Mouse (Mus musculus): Measurements from ENCODE around the gene Itgb5. TPM values are rescaled to one million over a fixed set of nuclear protein-coding genes. Genes with fewer than 3 reads are reported as not detected.

Itgb5 gene
- total RNA-seq, 2 experiments from 2014 or later: 106 to 114 TPM

- no peak for DNase-seq
Measured at GRCm38 (mm10) chr16:33908239-33908638, 78.8 kb downstream of the Itgb5 start.

DNA sequence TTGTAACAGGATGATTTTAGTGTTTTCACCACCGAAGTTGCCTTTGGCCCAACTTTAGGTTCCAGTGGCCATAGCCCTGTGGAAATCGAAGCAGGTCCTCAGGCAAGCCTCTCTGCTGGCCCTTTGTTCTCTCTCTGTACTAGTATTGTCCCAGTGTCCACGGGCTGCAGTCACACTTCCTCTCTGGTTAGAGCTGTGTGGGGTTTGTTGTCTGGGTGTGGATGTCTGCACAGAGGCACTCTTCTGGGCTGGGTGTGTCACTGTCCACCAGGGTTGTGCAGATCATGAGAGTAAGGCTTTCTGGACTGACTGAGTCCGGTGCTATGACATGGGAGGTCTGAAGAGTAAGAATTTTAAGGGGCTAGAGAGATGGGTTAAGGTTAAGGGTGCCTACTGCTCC, 85.5 kb downstream of the Itgb5 start:
- DNase-seq: no peak

GRCm38 (mm10) chr16:33916473-33917251, 87.2 kb downstream of the Itgb5 start:
- peak; percentile 93 for DNase-seq

DNA sequence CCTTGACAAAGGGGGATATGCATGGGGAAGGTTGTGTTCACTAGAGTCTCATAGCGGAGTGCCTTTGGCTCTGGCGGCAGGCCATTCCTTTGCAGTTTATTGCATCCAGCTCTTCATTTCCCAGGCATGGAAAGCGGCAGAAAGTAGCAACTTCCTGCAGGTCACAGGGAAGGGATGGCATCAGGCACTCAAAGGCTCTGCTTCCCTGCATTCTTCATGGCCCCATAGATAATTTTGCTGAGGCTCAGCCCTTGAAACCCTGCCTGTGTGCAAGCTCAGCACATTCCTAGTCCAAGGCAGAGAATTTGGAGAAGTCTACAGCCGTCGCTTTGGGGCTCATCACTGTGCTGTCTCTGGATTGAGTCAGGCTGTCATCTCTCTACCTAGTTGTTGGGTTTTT, 87.9 kb downstream of the Itgb5 start:
- no peak for DNase-seq

DNA sequence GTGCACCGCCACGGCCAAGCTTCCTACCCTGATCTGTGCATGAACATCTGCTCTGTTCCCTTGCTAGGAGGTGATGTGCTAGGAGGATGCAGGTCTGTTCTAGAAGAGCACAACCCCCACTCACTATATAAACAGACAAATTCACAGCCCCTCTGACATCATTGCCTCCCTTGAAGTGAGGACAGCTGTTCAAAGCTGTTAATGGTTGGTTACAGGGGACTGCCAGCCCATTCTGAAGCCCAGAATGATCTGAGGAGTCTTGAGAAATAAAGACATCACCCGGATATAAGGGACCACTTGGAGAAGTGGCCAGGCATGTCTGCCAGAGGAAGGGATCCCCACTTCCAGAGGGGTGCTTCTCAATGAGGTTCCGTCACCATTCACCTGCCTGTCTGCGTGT, 88.5 kb downstream of the Itgb5 start:
- no peak for DNase-seq

DNA sequence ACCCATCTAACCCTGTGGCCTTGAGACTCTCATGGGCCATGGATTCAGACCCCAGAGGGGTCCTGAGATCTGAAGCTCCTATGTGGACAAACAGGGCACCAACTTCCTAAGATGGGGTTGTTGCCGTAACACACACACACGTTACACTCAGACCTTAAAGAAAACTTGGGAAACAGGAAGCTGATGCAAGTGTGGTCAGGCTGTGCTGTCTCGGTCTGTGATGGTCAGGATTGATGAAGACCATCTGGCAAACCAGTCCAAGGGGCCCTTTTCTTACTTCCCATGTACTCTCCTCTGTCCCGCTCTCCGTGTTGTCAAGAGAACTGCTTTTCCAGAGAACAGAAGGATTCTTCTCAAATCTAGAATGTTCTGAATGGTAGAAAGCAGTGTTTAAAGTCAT, 92.0 kb downstream of the Itgb5 start:
- DNase-seq: no peak

DNA sequence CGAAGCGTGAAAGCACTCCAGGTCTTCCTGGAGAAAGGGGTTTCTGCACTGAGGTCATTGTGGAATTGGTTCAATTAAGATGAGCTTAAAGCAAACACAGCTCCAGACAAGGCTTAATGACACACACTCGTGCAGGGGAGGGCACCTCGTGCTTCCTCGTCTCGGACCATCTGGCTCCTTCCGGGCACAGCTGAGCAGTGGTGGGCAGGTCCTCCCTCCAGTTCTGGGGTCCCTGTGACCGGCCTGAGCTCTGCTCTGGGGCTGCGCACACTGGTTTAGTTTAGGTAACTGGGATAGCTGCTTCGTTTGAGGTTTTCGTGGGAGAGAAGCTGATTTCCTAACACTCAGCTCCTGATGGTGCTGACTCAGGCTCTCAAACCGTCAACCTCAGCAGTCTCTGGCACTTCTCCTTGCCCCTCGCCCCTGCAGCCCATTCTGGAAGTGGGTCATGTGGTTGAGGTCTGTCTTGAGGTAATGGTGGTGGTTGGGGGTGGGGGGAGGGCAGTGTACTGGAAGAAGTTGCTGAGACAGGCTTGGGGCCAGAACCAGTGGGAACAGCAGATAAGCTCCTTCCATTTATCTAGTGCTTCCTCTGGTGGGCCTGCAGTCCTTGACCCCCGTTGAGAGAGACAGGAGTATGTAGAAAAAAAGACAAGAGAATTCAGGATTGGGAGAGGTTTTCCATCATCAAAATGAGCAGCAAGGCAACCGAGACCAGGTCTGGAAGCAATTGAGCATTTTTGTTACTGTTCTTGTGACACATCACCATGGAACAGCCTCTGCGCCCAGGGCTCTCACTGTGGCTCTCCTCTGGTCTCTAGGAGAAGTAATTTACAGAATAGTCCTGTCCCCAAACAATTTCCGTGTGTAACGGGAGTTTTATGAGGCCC, 92.9 kb downstream of the Itgb5 start:
- DNase-seq: no peak

GRCm38 (mm10) chr16:33923001-33923316, 93.5 kb downstream of the Itgb5 start:
- DNase-seq: no peak

- no peak for DNase-seq
Measured at GRCm38 (mm10) chr16:33923758-33924157, 94.3 kb downstream of the Itgb5 start.

DNA sequence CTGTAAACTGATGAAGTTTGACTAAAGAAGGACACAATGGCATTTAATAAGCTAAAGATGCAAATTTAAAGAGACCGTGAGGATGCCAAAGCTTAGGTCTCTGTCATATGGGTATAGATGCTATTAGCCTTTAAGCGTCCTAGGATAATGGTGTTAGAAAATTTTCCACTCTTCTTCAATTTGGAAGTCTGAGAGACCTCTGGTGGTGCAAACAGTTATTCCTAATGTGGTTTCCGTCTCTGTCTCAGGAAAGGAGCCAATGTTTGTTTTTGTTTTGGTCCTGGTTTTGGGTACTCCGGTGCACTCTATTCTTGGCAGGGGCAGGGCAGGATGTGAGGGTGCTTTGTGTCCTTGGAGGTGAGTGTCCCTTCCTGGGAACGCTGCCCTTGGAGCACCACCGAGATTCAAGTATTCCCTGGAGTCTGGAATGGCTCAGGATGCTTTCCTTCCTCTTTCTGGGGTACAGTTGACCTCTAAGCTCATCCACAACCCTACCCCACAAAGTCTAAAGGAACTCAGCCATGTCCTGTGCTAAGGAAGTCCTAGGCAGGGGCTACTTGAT, 97.9 kb downstream of the Itgb5 start:
- DNase-seq: no peak

- DNase-seq: peak; percentile 79
Measured at GRCm38 (mm10) chr16:33928788-33929462, 99.5 kb downstream of the Itgb5 start.

DNA sequence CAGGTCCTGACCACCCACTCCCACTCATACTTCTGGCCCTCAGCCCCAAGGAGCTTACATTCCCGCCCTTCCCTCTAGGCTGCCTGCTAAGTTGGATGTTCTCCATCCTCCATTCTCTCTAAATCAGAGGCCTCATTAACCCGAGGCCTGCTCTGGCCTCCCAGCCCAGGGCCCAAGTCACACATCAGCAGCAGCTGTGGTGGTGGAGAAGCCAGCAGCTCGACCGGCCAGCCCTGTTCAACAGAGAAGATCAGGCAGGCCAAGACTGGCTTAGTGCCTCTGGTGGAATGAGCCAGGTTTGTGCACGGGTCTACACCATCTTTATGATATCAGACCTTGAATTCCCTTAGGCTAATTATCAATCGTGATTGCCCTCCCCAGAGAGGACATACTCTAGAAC, 101.3 kb downstream of the Itgb5 start:
- DNase-seq: no peak

DNA sequence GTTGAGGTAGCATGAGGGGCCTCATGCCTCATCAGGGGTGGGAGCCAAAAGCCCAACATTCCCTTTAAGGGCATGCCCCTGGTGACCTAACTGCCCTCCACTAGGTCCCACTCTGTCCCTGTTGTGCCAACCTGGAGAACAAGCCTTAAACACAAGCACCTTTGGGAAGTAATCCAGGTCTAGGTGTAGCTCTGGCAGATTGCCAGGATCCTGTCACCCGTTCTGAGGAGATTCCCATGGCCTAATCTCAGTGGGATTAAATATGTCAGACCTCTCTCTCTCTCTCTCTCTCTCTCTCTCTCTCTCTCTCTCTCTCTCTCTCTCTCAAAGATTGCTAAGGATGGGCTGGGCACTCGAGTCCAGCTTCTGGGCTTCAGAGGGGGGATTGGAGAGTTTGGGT, 102.2 kb downstream of the Itgb5 start:
- DNase-seq: no peak

- DNase-seq: no peak
Measured at GRCm38 (mm10) chr16:33932126-33932525, 102.7 kb downstream of the Itgb5 start.

GRCm38 (mm10) chr16:33933411-33933810, 103.9 kb downstream of the Itgb5 start:
- no peak for DNase-seq

DNA sequence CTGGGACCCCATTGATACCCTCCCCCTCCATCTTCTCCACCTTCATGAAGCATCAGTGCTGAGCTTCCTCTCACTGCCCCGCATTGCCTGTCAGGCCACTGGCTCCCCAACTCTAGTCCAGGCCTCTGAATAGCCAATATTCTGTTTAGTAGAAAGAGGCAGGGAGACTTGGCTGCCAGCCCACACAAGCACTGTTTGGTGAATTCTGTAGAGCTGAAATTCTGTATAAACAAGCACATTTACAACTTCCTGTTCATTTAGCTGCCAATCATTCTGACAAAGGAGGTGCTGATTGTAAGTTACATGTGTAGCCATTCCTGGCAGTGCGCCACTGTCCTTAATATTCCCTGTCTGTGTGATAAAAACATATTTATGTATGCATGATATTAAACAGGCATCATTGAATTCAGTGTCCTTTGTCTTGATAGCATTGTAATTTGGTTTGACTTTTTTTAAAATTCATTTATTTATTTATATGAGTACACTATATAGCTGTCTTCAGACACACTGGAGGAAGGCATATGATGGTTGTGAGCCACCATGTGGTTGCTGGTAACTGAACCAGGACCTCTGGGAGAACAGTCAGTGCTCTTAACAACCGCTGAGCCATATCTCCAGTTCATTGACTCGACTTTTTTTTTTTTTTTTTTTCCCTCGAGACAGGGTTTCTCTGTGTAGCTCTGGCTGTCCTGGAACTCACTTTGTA, 105.4 kb downstream of the Itgb5 start:
- DNase-seq: no peak

GRCm38 (mm10) chr16:33935407-33935785, 105.9 kb downstream of the Itgb5 start:
- DNase-seq: no peak

DNA sequence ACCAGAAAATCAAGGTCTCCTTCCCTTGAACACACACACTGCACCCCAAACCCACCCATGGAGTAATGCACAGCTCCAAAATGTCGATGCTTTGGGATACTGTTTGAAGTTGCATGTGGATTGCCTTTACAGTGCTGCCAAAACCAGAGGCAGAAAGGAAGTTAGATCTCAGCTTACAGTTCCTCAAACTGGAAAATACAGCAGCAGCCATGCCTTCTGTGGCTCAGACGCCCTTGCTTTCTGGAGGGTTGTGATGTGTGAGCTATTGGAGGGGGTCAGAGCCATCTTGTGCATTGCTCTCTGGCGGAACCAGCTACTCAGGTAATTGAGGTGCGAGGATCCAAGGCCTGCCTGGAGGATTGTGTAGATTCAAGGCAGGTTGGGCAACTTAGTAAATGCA, 107.4 kb downstream of the Itgb5 start:
- DNase-seq: no peak

GRCm38 (mm10) chr16:33937567-33937966, 108.1 kb downstream of the Itgb5 start:
- peak; percentile 81 for DNase-seq

- DNase-seq: no peak
Measured at GRCm38 (mm10) chr16:33938311-33939132, 109.1 kb downstream of the Itgb5 start.

DNA sequence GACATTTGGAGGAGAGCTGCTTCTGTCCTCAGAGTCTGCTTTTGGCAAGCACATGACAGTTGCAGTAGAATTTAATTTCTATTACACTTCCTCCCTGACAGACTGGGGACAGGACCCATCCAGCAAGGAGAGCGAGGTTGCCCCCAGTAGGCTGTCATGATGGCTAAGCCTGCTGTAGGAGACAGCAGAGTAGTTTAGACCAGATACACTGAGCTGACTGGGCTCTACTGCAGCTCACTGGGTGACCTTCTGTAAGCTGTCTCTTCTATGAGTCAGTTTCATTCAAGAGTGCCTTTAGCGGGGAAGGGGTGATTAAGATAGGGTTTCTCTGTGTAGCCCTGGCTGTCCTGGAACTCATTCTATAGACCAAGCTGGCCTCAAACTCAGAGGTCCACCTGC, 109.7 kb downstream of the Itgb5 start:
- DNase-seq: no peak

Data from adrenal gland, postnatal 10 days (tissue).